Mouse (Mus musculus) megakaryocyte, embryonic 14.5 days (primary cell): ENCODE measurements around the gene Slc34a3.

Experiments used
- FLI1 ChIP-seq: IDR thresholded peaks from 2 replicates; pipeline ENCODE4 v1.6.1; 2012; ENCODE audit warnings: low read length, inconsistent platforms, mixed read lengths
- GATA1 ChIP-seq: IDR thresholded peaks from 3 replicates; pipeline ENCODE4 v1.6.1; 2012; ENCODE audit warnings: mixed read lengths, low read length, inconsistent platforms, borderline replicate concordance

DNA sequence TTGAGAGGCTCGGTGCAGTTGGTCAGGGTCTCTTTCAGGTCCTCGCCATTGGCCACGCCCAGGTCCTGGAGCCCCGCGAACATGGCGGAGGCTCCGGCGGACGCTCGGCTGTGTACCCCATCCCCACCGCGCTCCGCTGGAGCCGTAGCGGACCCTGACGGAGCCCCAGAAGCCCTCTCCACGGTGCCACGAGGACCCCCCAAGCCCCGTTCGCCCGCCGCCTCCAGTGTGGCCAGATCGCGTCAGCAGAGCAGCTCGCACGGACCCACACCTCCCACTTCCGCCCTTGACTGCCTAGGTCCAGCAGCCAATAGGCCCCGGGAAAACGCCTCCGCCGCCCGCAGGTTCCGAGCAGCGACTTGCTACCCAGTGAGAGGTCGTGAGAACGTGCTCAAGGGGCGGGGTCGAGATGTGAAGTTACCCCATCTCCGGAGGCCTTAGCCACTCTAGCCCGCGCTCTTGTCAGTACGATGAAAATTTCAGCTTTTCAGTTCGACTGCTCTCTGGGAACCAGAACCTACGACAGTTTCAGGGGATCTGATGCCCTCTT, 23.0 kb downstream of the Slc34a3 start, which contains the start of gene Nelfb:
- TF ChIP-seq GATA1 (no peak), FLI1 (no peak)
